Mouse (Mus musculus) left cerebral cortex, postnatal 4 days (tissue): ENCODE data around the gene Mettl4. TPM values are rescaled to one million over a fixed set of nuclear protein-coding genes. Genes with fewer than 3 reads are reported as not detected.
"Not testable (repeated sequence)": the region's sequence is repeated elsewhere in the genome, so short reads cannot be mapped to it uniquely, and the experiment has no call there.

Experiments
- DNase-seq: peaks from one replicate; pipeline ENCODE4 v3.0.0-alpha.2; 2022
- intact Hi-C: fragments of 180-260 bp; cut with DNase I; formaldehyde crosslinking; loops from one replicate; pipeline ENCODE4 v1.15.1; 2025
- total RNA-seq, 2 experiments: library from RNA; stranded (reverse); gene quantifications; 2 replicates each; pipeline ENCODE4 v1.2.3; 2021

Mettl4 gene
- 10 to 100 TPM; 15.6 to 19.5 TPM for total RNA-seq

DNA sequence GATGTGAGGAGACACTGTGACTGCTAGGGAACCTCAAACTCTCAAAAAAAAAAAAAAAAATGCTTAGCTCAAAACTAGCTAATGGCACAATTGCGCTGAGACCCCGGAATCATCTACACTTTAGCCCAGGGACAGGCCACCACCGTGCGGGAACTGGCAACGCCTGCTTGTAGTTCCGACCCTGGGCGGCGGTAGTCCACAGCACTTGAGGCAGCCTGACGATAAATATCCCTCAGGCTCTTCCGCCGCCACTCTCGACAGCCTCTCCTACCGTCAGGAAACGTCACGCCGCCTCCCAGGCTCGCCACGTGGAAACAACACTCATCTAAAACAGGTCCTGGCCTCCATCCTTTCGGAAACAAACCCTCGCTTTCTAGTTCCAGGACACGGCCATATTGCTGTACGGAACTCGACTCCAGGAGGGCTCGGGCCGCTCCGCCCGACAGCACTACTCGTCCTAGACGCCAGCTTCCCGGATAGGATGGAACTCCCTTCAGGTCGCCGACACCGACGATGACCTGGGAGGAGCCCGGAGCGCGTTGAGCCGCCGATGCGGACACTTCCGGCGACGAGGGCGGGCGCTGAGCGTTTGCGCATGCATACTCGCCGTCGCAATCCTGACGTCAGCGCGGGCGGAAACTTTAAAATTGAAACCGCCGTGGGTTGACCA, at the start of gene Mettl4:
Gene Mettl4 (minus strand): TSS at position 554 of the 670 bp plus-strand sequence.
- intact Hi-C loops, result no loop called here
- DNase-seq, result peak; percentile 93

DNA sequence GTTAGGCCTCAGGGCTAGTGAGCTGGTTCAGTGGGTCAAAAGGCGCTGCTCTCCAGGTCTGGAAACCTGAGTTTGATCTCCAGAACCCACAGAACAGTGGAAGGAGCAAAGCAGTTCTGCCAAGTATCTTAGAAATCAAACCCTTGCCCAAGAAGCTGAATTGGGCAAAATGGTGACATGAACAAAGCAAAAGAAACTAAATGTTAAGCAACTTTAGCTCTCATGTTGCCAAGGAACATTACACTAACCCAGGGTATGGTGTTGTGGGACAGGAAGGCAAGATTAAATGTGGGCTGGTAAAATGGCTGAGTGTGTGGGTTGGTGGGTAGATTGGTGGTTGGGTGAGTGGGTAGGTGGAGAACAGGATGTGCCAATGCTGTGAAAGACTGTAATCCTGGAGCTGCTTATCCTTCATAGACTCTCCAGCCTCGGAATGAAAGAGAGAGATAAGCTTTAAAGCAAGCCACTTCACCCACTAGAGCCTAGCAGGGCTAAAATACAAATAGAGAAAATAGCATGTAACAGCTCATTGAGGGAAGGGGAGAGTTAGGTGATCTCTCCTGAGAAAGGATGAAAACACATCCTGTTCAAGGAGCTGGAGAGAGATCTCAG, 29.2 kb upstream of the Mettl4 start:
- no peak for DNase-seq
- intact Hi-C loops, result no loop called here

- intact Hi-C loops, result no loop called here
- no peak for DNase-seq
Observed at GRCm38 (mm10) chr17:94768491-94768890, 18.7 kb upstream of the Mettl4 start.

GRCm38 (mm10) chr17:94764711-94765110, 14.9 kb upstream of the Mettl4 start:
- DNase-seq, result no peak
- intact Hi-C loops, result no loop called here

- intact Hi-C loops, result no loop called here
- no peak for DNase-seq
Observed at GRCm38 (mm10) chr17:94764011-94764410, 14.2 kb upstream of the Mettl4 start.

DNA sequence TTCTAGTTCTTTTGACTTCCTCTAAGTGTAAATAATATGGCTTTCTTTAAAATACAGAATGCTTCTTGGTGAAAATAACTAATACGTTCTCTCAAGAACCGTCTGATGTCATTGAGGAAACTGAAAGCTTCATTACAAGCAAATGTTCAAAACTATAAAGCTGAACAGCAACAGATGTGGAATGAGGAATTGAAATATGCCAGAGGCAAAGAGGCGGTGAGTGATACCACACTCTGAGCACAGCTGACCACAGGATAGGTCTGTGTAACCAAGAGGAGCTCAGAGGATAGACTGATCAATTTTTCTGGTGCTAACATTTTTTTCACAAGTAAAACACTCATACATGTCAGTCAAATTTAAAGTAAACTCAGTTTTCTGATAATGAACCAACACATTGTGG, 12.6 kb upstream of the Mettl4 start:
- intact Hi-C loops, result no loop called here
- no peak for DNase-seq

DNA sequence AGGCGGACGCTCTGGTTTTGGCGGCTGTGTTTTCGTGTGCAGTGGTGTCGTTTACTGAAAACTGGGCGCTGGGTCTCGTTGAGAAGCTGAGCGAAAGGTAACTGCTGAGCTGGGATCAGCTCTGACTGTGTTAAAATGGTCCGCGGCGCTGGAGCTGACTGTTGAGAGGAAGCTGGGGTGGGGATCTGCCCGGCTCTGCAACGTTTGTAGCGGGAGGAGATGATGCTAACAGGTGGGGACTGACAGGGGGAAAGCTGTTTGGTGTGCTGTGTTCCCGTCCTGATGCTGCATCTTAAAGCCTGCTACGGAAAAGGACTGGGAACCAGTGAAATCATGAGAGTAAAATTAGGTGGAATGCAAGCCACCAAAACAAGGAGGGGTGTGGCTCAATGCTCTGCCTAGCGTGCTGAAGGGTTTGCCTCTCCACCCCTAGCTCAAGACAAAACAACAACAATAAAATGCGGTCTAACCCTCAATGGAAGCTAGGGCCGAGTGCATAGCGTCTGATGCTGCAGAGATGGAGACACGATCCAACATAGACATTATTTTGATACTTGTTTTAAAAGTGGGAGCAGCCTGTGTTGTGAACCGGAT, 414 bp upstream of the Mettl4 start:
- intact Hi-C loops, result no loop called here
- DNase-seq, result no peak

DNA sequence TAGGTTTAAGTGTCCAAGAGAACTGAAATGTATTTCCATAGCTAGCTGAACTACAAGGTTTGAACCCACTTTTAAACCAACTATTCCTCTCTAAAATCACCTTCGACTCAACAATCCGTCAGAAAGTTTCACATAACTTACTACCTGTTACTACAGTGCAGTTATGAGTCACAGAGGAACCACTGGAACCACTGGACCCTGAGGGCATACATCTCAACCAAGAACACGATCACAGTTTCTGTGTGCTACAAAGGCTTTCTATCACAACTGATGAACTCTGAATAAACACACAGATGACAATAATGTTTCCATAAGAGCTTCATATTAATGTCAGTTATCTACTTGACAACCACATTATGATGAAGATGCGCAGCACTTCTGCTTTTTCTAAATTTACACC, 11.6 kb downstream of the Mettl4 start:
- DNase-seq, result no peak
- intact Hi-C loops, result loop anchor here (5.0 kb wide), 1 partner anchor 1581 kb away; no protein-coding TSS in a partner anchor

DNA sequence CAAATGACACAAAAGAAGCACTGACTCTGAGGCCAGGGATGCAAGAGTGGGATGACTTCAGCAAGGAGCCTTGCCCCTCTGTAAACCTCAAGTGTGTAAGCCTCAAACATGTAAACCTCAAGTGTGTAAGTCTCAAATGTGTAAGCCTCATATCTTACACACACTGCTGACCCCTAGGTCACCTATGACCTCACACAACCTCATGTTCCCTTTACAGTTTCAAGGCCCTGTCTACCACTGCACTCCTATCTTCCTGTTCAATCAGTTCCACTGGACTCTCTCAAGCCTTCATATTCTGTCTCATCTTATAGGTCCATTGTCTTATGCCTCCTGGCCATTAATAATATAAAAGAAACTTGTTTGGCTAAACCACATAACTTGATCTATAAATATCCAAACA, 13.9 kb downstream of the Mettl4 start:
- no peak for DNase-seq
- intact Hi-C loops, result loop anchor here (2.0 to 5.0 kb wide), 3 partner anchors 973 to 1579 kb away; partner anchors contain the start of gene Adcyap1

DNA sequence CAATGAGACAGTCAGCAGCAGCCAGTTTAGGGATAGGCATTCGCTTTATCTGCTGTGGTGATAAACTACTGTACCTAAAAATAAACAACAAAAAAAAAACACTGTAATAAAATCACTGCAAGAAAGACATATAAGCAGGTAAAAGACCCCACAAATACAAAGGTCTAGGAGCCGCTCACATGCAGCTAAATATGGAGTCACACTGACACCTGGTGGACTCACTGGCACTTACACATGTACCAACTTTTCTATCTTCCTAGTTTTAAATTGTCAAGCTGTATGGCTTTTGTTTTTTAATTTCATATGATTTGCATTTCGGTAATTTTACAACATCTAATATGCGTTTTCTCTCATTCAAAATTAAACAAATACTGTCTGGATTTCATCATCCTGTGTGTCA, 14.4 kb downstream of the Mettl4 start:
- DNase-seq, result peak; percentile 14
- intact Hi-C loops, result loop anchor here (2.0 to 5.0 kb wide), 3 partner anchors 973 to 1578 kb away; partner anchors contain the start of gene Adcyap1

GRCm38 (mm10) chr17:94730416-94730815, 19.4 kb downstream of the Mettl4 start:
- intact Hi-C loops, result not testable (repeated sequence)
- peak; percentile 30 for DNase-seq

- DNase-seq, result no peak
- intact Hi-C loops, result no loop called here
Observed at GRCm38 (mm10) chr17:94726750-94727149, 23.1 kb downstream of the Mettl4 start.

GRCm38 (mm10) chr17:94673515-94674317, 76.1 kb downstream of the Mettl4 start:
- no peak for DNase-seq
- intact Hi-C loops, result no loop called here
